In the genomic region with DNA sequence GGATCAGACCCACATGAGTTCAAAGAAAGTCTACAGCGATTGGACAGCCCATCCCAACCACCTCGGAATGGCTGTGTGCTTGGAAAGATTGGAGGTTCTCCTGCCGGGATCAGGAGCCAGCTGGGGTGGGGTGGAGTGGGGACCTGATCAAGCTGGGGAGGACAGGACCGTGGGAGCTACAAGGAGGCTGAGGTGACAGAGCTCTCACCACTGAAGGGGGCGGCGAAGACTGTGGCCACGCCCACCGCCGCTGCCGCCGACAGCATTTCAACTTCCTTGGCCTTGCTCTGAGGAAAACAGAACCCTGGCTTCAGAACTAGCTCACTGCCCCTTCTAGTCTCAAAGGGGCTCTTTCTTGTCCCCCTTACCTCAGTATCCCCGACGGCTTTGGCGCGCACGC, we compare ENCODE assay signal across 12 mouse cellular contexts. TPM values are rescaled to one million over a fixed set of nuclear protein-coding genes. Genes with fewer than 3 reads are reported as not detected.
DNase-seq lines count a peak whose midpoint lies in the region; ATAC-seq and TF ChIP-seq lines count a peak whose summit lies in the region.
"Had no signal": no experiment of that assay in that cellular context is flagged by ENCODE, and none has a peak within 500 bp of the region (broad histone marks: within the 10 kb centered on the region; RNA-seq: fewer than 3 reads in every experiment).

No protein-coding gene starts in this region.

- H3K27ac ChIP-seq in forebrain, embryonic 11.5 days (ENCODE audit: low read depth, low read length), result no peak overlapping the region
- H3K27ac ChIP-seq in forebrain, embryonic 15.5 days (replicated peaks), result no peak overlapping the region
- no peak overlapping the region for H3K27ac ChIP-seq in lung, embryonic 14.5 days (ENCODE audit: low read depth)
- no peak overlapping the region for H3K27ac ChIP-seq in embryonic facial prominence, embryonic 15.5 days (replicated peaks)
- H3K27ac ChIP-seq in liver, embryonic 12.5 days, result no peak overlapping the region
- H3K27ac ChIP-seq: gastrocnemius, adult 2 months had no signal

- H3K36me3 ChIP-seq in forebrain, embryonic 11.5 days (ENCODE audit: control insufficient read depth, insufficient read depth, low read length), result no peaks in the 10 kb centered on the region
- H3K36me3 ChIP-seq in forebrain, embryonic 15.5 days, result no peaks in the 10 kb centered on the region
- no peaks in the 10 kb centered on the region for H3K36me3 ChIP-seq in lung, embryonic 14.5 days (ENCODE audit: insufficient read depth)
- no peaks in the 10 kb centered on the region for H3K36me3 ChIP-seq in embryonic facial prominence, embryonic 15.5 days
- no peaks in the 10 kb centered on the region for H3K36me3 ChIP-seq in liver, embryonic 12.5 days

- peak overlapping the region; percentile 16; the same call in 1 of the 2 replicates for H3K9ac ChIP-seq in forebrain, embryonic 11.5 days (ENCODE audit: low read length)
- no peak overlapping the region for H3K9ac ChIP-seq in forebrain, embryonic 15.5 days (replicated peaks)
- peak overlapping the region; percentile 16; the same call in 1 of the 2 replicates for H3K9ac ChIP-seq in lung, embryonic 14.5 days
- no peak overlapping the region for H3K9ac ChIP-seq in embryonic facial prominence, embryonic 15.5 days
- no peak overlapping the region for H3K9ac ChIP-seq in liver, embryonic 12.5 days

- no peak for DNase-seq in forebrain, embryonic 11.5 days (ENCODE audit: low spot score)
- DNase-seq in lung, embryonic 14.5 days, result peak; percentile 50
- DNase-seq in lung, postnatal 4 days, result no peak
- DNase-seq in gastrocnemius, postnatal 14 days, result no peak
- no peak for DNase-seq in left cerebral cortex, postnatal 14 days (ENCODE audit: low spot score in 2 of 2)
- DNase-seq: gastrocnemius, adult 2 months; layer of hippocampus, postnatal 36 days; right cerebral cortex, postnatal 4 days had no signal

- TF ChIP-seq CTCF in lung, embryonic 14.5 days (IDR thresholded peaks at IDR 0.05; ENCODE audit: low read depth), result no peak

- no peak overlapping the region for H3K4me3 ChIP-seq in forebrain, embryonic 11.5 days (ENCODE audit: low read depth, low read length)
- no peak overlapping the region for H3K4me3 ChIP-seq in forebrain, embryonic 15.5 days
- H3K4me3 ChIP-seq in lung, embryonic 14.5 days (ENCODE audit: low read depth, low read length), result no peak overlapping the region
- H3K4me3 ChIP-seq in embryonic facial prominence, embryonic 15.5 days (replicated peaks), result no peak overlapping the region
- H3K4me3 ChIP-seq in liver, embryonic 12.5 days, result no peak overlapping the region
- H3K4me3 ChIP-seq: gastrocnemius, adult 2 months; myocyte had no signal

- WGBS in forebrain, embryonic 11.5 days, result 19% methylated on average over 15 of the region's 16 CpGs
- WGBS in forebrain, embryonic 15.5 days, result 21% methylated on average over 16 of the region's 16 CpGs
- WGBS in lung, embryonic 14.5 days, result 12% methylated on average over 16 of the region's 16 CpGs
- 17% methylated on average over 16 of the region's 16 CpGs for WGBS in embryonic facial prominence, embryonic 15.5 days
- 17% methylated on average over 16 of the region's 16 CpGs for WGBS in liver, embryonic 12.5 days (ENCODE audit: insufficient replicate concordance)

- no peaks in the 10 kb centered on the region for H3K4me1 ChIP-seq in forebrain, embryonic 11.5 days (replicated peaks; ENCODE audit: control insufficient read depth, insufficient read depth, low read length)
- no peaks in the 10 kb centered on the region for H3K4me1 ChIP-seq in forebrain, embryonic 15.5 days
- no peaks in the 10 kb centered on the region for H3K4me1 ChIP-seq in lung, embryonic 14.5 days (ENCODE audit: insufficient read depth)
- H3K4me1 ChIP-seq in embryonic facial prominence, embryonic 15.5 days, result peaks cover 6% of the 10 kb centered on the region; the same call in 1 of the 2 replicates
- 0 out of 2 replicates have a peak, but pooled peaks cover 2% of the 10 kb centered on the region for H3K4me1 ChIP-seq in liver, embryonic 12.5 days

- H3K9me3 ChIP-seq in forebrain, embryonic 11.5 days (ENCODE audit: control insufficient read depth, low read length), result no peaks in the 10 kb centered on the region
- H3K9me3 ChIP-seq in forebrain, embryonic 15.5 days, result no peaks in the 10 kb centered on the region
- no peaks in the 10 kb centered on the region for H3K9me3 ChIP-seq in lung, embryonic 14.5 days (ENCODE audit: low read depth, low read length)
- no peaks in the 10 kb centered on the region for H3K9me3 ChIP-seq in embryonic facial prominence, embryonic 15.5 days (replicated peaks)
- H3K9me3 ChIP-seq in liver, embryonic 12.5 days (replicated peaks), result no peaks in the 10 kb centered on the region

- no peaks in the 10 kb centered on the region; the same call in 1 of the 2 replicates for H3K27me3 ChIP-seq in forebrain, embryonic 11.5 days (ENCODE audit: control insufficient read depth, insufficient read depth, low read length)
- no peaks in the 10 kb centered on the region for H3K27me3 ChIP-seq in forebrain, embryonic 15.5 days
- H3K27me3 ChIP-seq in lung, embryonic 14.5 days (ENCODE audit: insufficient read depth, low read length), result no peaks in the 10 kb centered on the region
- H3K27me3 ChIP-seq in embryonic facial prominence, embryonic 15.5 days, result no peaks in the 10 kb centered on the region
- H3K27me3 ChIP-seq in liver, embryonic 12.5 days (replicated peaks), result peaks cover 74% of the 10 kb centered on the region

- ATAC-seq in forebrain, embryonic 11.5 days (replicated peaks; ENCODE audit: low FRiP score), result no peak
- no peak for ATAC-seq in forebrain, embryonic 15.5 days (replicated peaks)
- ATAC-seq in lung, embryonic 14.5 days (ENCODE audit: insufficient read depth), result no peak
- no peak for ATAC-seq in embryonic facial prominence, embryonic 15.5 days (ENCODE audit: insufficient number of reproducible peaks, low FRiP score, low TSS enrichment, low read depth)
- ATAC-seq in liver, embryonic 12.5 days, result no peak

- intact Hi-C loops in gastrocnemius, postnatal 14 days (cut with DNase I; ENCODE audit: low total_unique reads), result no loop called here
- intact Hi-C loops in left cerebral cortex, postnatal 14 days (cut with DNase I), result loop anchor here (10.0 kb wide), 1 partner anchor 450 kb away; a partner anchor contains a TSS

- peak overlapping the region; percentile 24; the same call in 1 of the 2 replicates for H3K4me2 ChIP-seq in forebrain, embryonic 11.5 days (ENCODE audit: low read depth, low read length, severe bottlenecking)
- H3K4me2 ChIP-seq in forebrain, embryonic 15.5 days (replicated peaks), result no peak overlapping the region; the same call in 1 of the 2 replicates
- H3K4me2 ChIP-seq in lung, embryonic 14.5 days, result peak overlapping the region; percentile 40
- H3K4me2 ChIP-seq in embryonic facial prominence, embryonic 15.5 days (replicated peaks), result peak overlapping the region; percentile 27; the same call in 1 of the 2 replicates
- peak overlapping the region; percentile 22 for H3K4me2 ChIP-seq in liver, embryonic 12.5 days

RNA-seq across cellular contexts. Expression of a gene that starts 3.8 kb away (rescaled TPM):
- 0.17 TPM in 1 of 2 replicates, not detected in the other for polyA plus RNA-seq in forebrain, embryonic 11.5 days (2014; fragmentation: Nextera tagmentation; extraction: Ambion mirVana)
- not detected in 2 replicates for polyA plus RNA-seq in forebrain, embryonic 15.5 days (2015; fragmentation: Nextera tagmentation; extraction: Ambion mirVana)
- 0.31 and 0.80 TPM in 2 replicates for polyA plus RNA-seq in lung, embryonic 14.5 days (2014; fragmentation: Nextera tagmentation; extraction: Ambion mirVana)
- 0.46 and 0.51 TPM in 2 replicates for polyA plus RNA-seq in embryonic facial prominence, embryonic 15.5 days (2015; fragmentation: Nextera tagmentation; extraction: Ambion mirVana)
- polyA plus RNA-seq in liver, embryonic 12.5 days (2016; fragmentation: Nextera tagmentation; extraction: Ambion mirVana), result not detected in 2 replicates
- 1 to 10 TPM; 1.2 to 1.8 TPM for total RNA-seq in gastrocnemius, postnatal 14 days (2021)
- not detected for total RNA-seq in left cerebral cortex, postnatal 14 days (2021)
- total RNA-seq: gastrocnemius, adult 2 months; layer of hippocampus, postnatal 36 days had no signal

RNA-seq across cellular contexts. Expression of a gene that starts 21.1 kb away (rescaled TPM):
- not detected in 2 replicates for polyA plus RNA-seq in forebrain, embryonic 11.5 days (2014; fragmentation: Nextera tagmentation; extraction: Ambion mirVana)
- polyA plus RNA-seq in forebrain, embryonic 15.5 days (2015; fragmentation: Nextera tagmentation; extraction: Ambion mirVana), result not detected in 2 replicates
- not detected in 2 replicates for polyA plus RNA-seq in lung, embryonic 14.5 days (2014; fragmentation: Nextera tagmentation; extraction: Ambion mirVana)
- polyA plus RNA-seq in embryonic facial prominence, embryonic 15.5 days (2015; fragmentation: Nextera tagmentation; extraction: Ambion mirVana), result not detected in 2 replicates
- polyA plus RNA-seq in liver, embryonic 12.5 days (2016; fragmentation: Nextera tagmentation; extraction: Ambion mirVana), result not detected in 2 replicates
- under 1 TPM; 0.31 to 0.80 TPM for total RNA-seq in gastrocnemius, postnatal 14 days (2021)
- not detected for total RNA-seq in left cerebral cortex, postnatal 14 days (2021)
- total RNA-seq: layer of hippocampus, postnatal 36 days had no signal

RNA-seq across cellular contexts. Expression of a gene that starts 25.8 kb away (rescaled TPM):
- not detected in 2 replicates for polyA plus RNA-seq in forebrain, embryonic 11.5 days (2014; fragmentation: Nextera tagmentation; extraction: Ambion mirVana)
- polyA plus RNA-seq in forebrain, embryonic 15.5 days (2015; fragmentation: Nextera tagmentation; extraction: Ambion mirVana), result 0.09 TPM in 1 of 2 replicates, not detected in the other
- 0.80 and 3.2 TPM in 2 replicates for polyA plus RNA-seq in lung, embryonic 14.5 days (2014; fragmentation: Nextera tagmentation; extraction: Ambion mirVana)
- 2.0 and 2.4 TPM in 2 replicates for polyA plus RNA-seq in embryonic facial prominence, embryonic 15.5 days (2015; fragmentation: Nextera tagmentation; extraction: Ambion mirVana)
- polyA plus RNA-seq in liver, embryonic 12.5 days (2016; fragmentation: Nextera tagmentation; extraction: Ambion mirVana), result 0.04 and 0.08 TPM in 2 replicates
- 100 to 1,000 TPM; 218 to 313 TPM for total RNA-seq in gastrocnemius, postnatal 14 days (2021)
- total RNA-seq in left cerebral cortex, postnatal 14 days (2021), result under 1 TPM; 0.47 to 0.90 TPM
- total RNA-seq: layer of hippocampus, postnatal 36 days had no signal

RNA-seq across cellular contexts. Expression of a gene that starts 26.7 kb away (rescaled TPM):
- 0.35 and 1.2 TPM in 2 replicates for polyA plus RNA-seq in forebrain, embryonic 11.5 days (2014; fragmentation: Nextera tagmentation; extraction: Ambion mirVana)
- 12.1 and 13.8 TPM in 2 replicates for polyA plus RNA-seq in forebrain, embryonic 15.5 days (2015; fragmentation: Nextera tagmentation; extraction: Ambion mirVana)
- 3.2 and 4.2 TPM in 2 replicates for polyA plus RNA-seq in lung, embryonic 14.5 days (2014; fragmentation: Nextera tagmentation; extraction: Ambion mirVana)
- polyA plus RNA-seq in embryonic facial prominence, embryonic 15.5 days (2015; fragmentation: Nextera tagmentation; extraction: Ambion mirVana), result 3.6 and 4.3 TPM in 2 replicates
- 0.08 and 0.13 TPM in 2 replicates for polyA plus RNA-seq in liver, embryonic 12.5 days (2016; fragmentation: Nextera tagmentation; extraction: Ambion mirVana)
- under 1 TPM in 1 of 2 experiments, not detected in 1; 0.25 TPM for total RNA-seq in gastrocnemius, postnatal 14 days (2021)
- 1 to 10 TPM; 5.4 to 5.5 TPM for total RNA-seq in left cerebral cortex, postnatal 14 days (2021)

RNA-seq across cellular contexts. Expression of a gene that starts 41.2 kb away (rescaled TPM):
- not detected in 2 replicates for polyA plus RNA-seq in forebrain, embryonic 11.5 days (2014; fragmentation: Nextera tagmentation; extraction: Ambion mirVana)
- polyA plus RNA-seq in forebrain, embryonic 15.5 days (2015; fragmentation: Nextera tagmentation; extraction: Ambion mirVana), result 0.20 TPM in 1 of 2 replicates, not detected in the other
- polyA plus RNA-seq in lung, embryonic 14.5 days (2014; fragmentation: Nextera tagmentation; extraction: Ambion mirVana), result not detected in 2 replicates
- polyA plus RNA-seq in embryonic facial prominence, embryonic 15.5 days (2015; fragmentation: Nextera tagmentation; extraction: Ambion mirVana), result not detected in 2 replicates
- polyA plus RNA-seq in liver, embryonic 12.5 days (2016; fragmentation: Nextera tagmentation; extraction: Ambion mirVana), result not detected in 2 replicates
- not detected for total RNA-seq in gastrocnemius, postnatal 14 days (2021)
- total RNA-seq in left cerebral cortex, postnatal 14 days (2021), result 1 to 10 TPM; 5.1 TPM
- polyA plus RNA-seq: myocyte had no signal

Comparison
In these comparisons a context has a peak if more than half of its experiments do, and no peak if none do; other contexts are left out.
1. H3K9ac ChIP-seq: peak in forebrain, embryonic 11.5 days (single experiment) and lung, embryonic 14.5 days (single experiment); none in forebrain, embryonic 15.5 days (single experiment), embryonic facial prominence, embryonic 15.5 days (single experiment) and liver, embryonic 12.5 days (single experiment).